Mouse (Mus musculus) spleen, adult 2 months (tissue): Measurements from ENCODE around the gene Vangl1. TPM values are rescaled to one million over a fixed set of nuclear protein-coding genes. Genes with fewer than 3 reads are reported as not detected.

Experiments used
- DNase-seq, 2 experiments: peaks; one replicate each; pipeline versions ENCODE4 v3.0.0 to v3.0.0-alpha.2; 2012 to 2021; ENCODE audit warnings: low spot score in 2 of 2, low read depth in 1 of 2
- H3K27ac ChIP-seq: fragments of 200-500 bp; 2 replicates; pipeline ENCODE4 v1.5.1; 2012; ENCODE audit warnings: low read length, inconsistent platforms; ENCODE audit not compliant: insufficient read depth
- H3K27me3 ChIP-seq: fragments of 200-500 bp; 2 replicates; pipeline ENCODE4 v1.6.1; 2012; ENCODE audit warnings: mild to moderate bottlenecking, moderate library complexity, low read length, inconsistent platforms; ENCODE audit not compliant: control insufficient read depth, insufficient read depth
- H3K36me3 ChIP-seq: fragments of 200-500 bp; 2 replicates; pipeline ENCODE4 v1.6.1; 2012; ENCODE audit warnings: mild to moderate bottlenecking, low read length, inconsistent platforms; ENCODE audit not compliant: control insufficient read depth, insufficient read depth
- H3K4me1 ChIP-seq: fragments of 200-500 bp; 2 replicates; pipeline ENCODE4 v1.6.1; 2011; ENCODE audit warnings: inconsistent platforms; ENCODE audit not compliant: control insufficient read depth, insufficient read depth, insufficient read length
- H3K4me3 ChIP-seq: fragments of 200-500 bp; 2 replicates; pipeline ENCODE4 v1.5.1; 2011; ENCODE audit warnings: mild to moderate bottlenecking, inconsistent platforms; ENCODE audit not compliant: insufficient read depth, insufficient read length; ENCODE audit errors: extremely low read depth
- CTCF ChIP-seq: fragments of 200-500 bp; IDR thresholded peaks from 2 replicates; pipeline ENCODE4 v1.5.1; 2011; ENCODE audit warnings: mild to moderate bottlenecking, inconsistent platforms; ENCODE audit not compliant: insufficient read depth, insufficient read length, insufficient replicate concordance; ENCODE audit errors: extremely low read depth
- POLR2A ChIP-seq: fragments of 200-500 bp; IDR thresholded peaks from 2 replicates; pipeline ENCODE4 v1.6.1; 2011; ENCODE audit warnings: low read depth, low read length, inconsistent platforms
- WGBS: fragments of 180-500 bp; shearing (Covaris S2); methylation state at CpG from one replicate; pipeline ENCODE4 v1.1.7; 2018; 5-methylcytosine and 5-hydroxymethylcytosine counted together
- polyA plus RNA-seq: library from polyadenylated mRNA; depleted of rRNA; stranded (reverse); fragments of >200 nt; gene quantifications from 2 replicates; pipeline ENCODE4 v1.2.3, GENCODE M21; 2012

The Vangl1 gene
- polyA plus RNA-seq, 1 experiment = 18.2 TPM

- 85% methylated on average over 7 of the region's 7 CpGs for WGBS
- Histone ChIP-seq H3K27me3 (no peaks in the 10 kb centered on the region), H3K27ac (no peak overlapping the region), H3K4me3 (no peak overlapping the region), H3K4me1 (no peaks in the 10 kb centered on the region), H3K36me3 (no peaks in the 10 kb centered on the region)
- no peak for TF ChIP-seq CTCF
- no peak for TF ChIP-seq POLR2A
- DNase-seq = no peak
These were observed 47.8 kb downstream of the Vangl1 start for GRCm38 (mm10) chr3:102156737-102157136.

DNA sequence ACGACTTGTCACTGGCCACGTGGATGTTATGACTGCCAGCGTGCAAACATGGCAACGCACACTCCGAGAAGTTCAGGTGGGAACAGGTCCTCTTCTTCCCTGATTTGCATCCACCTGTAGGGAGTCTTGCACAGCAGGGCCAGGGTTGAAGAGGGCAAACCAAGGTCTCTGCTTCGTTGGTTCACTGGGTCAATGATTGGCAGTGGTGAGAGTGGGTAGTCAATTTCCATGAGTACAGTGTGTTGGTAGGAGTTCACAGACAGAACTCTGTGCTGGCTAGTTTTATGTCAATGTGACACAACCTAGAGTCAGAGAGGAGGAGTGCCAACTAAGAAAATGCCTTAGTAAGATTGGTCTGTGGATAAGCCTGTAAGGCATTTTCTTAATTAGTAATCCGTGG, 50.4 kb downstream of the Vangl1 start:
- TF ChIP-seq POLR2A (no peak), CTCF (no peak)
- 93% methylated on average over 7 of the region's 7 CpGs for WGBS
- Histone ChIP-seq H3K4me1 (no peaks in the 10 kb centered on the region), H3K27me3 (no peaks in the 10 kb centered on the region), H3K27ac (no peak overlapping the region), H3K36me3 (no peaks in the 10 kb centered on the region), H3K4me3 (no peak overlapping the region)
- no peak for DNase-seq

- no peak for TF ChIP-seq CTCF
- TF ChIP-seq POLR2A = no peak
- Histone ChIP-seq H3K4me1 (no peaks in the 10 kb centered on the region), H3K27me3 (no peaks in the 10 kb centered on the region), H3K36me3 (no peaks in the 10 kb centered on the region), H3K27ac (no peak overlapping the region), H3K4me3 (no peak overlapping the region)
- WGBS = 71% methylated on average over 4 of the region's 4 CpGs
- no peak for DNase-seq
These were observed 51.6 kb downstream of the Vangl1 start for GRCm38 (mm10) chr3:102152872-102153271.

- H3K36me3 ChIP-seq = no peaks in the 10 kb centered on the region
- no peak overlapping the region for H3K4me3 ChIP-seq
- 85% methylated on average over 4 of the region's 4 CpGs for WGBS
- H3K27me3 ChIP-seq = no peaks in the 10 kb centered on the region
- H3K4me1 ChIP-seq = no peaks in the 10 kb centered on the region
- TF ChIP-seq POLR2A (no peak), CTCF (no peak)
- DNase-seq = no peak
- no peak overlapping the region for H3K27ac ChIP-seq
These were observed 52.0 kb downstream of the Vangl1 start for GRCm38 (mm10) chr3:102152471-102152870.

DNA sequence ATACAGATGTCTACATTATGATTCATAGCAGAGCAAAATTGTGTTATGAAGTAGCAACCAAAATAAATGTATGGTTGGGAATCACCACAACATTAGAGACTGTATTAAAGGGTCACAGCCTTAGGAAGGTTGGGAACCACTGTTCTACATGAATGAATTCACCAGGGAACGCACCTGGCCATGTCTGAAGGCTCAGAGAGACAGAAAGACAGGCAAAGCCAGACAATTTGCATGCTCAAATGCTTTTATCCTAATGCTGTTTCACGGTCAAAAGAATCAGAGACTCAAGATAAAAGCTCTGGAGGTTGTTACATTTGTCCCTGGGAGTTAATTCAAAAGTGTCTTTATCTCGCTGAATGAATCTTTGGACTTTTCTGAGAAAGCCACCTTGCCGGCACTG, 52.6 kb downstream of the Vangl1 start:
- DNase-seq = no peak
- Histone ChIP-seq H3K27me3 (no peaks in the 10 kb centered on the region), H3K4me3 (no peak overlapping the region), H3K36me3 (no peaks in the 10 kb centered on the region), H3K4me1 (no peaks in the 10 kb centered on the region), H3K27ac (no peak overlapping the region)
- TF ChIP-seq POLR2A (no peak), CTCF (no peak)
- WGBS = 89% methylated on average over 4 of the region's 4 CpGs

- Histone ChIP-seq H3K4me1 (no peaks in the 10 kb centered on the region), H3K4me3 (no peak overlapping the region)
- WGBS = 79% methylated on average over 7 of the region's 7 CpGs
These were observed 54.6 kb downstream of the Vangl1 start for GRCm38 (mm10) chr3:102149941-102150340.

DNA sequence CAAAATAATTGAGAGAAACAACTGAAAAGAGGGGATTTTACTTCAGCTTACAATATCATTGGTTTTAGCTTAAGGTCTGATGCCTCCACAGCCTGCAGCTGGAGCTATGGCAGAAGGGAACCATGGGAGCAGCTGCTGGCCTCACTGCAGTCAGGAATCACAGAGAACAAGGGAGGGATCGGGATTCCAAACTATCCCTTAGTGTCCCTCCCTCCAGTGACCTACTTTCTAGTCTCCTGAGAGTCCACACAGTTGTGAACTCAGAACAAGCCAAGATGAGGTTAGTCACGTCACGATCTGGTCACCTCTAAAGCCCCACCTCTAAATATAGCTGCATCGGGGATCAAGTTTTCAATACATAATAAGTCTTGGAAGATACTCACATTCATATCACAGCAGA, 57.3 kb downstream of the Vangl1 start:
- TF ChIP-seq POLR2A = no peak
- no peak for TF ChIP-seq CTCF
- no peak overlapping the region for H3K4me3 ChIP-seq
- no peaks in the 10 kb centered on the region for H3K27me3 ChIP-seq
- no peaks in the 10 kb centered on the region for H3K4me1 ChIP-seq
- no peak overlapping the region for H3K27ac ChIP-seq
- no peaks in the 10 kb centered on the region for H3K36me3 ChIP-seq
- DNase-seq = no peak
- 87% methylated on average over 4 of the region's 4 CpGs for WGBS

More at GRCm38 (mm10) chr3:102149941-102150340, 54.6 kb downstream of the Vangl1 start:
- no peaks in the 10 kb centered on the region for H3K36me3 ChIP-seq
- H3K27ac ChIP-seq = no peak overlapping the region
- TF ChIP-seq CTCF (no peak), POLR2A (no peak)
- no peak for DNase-seq
- H3K27me3 ChIP-seq = no peaks in the 10 kb centered on the region
